ENCODE assay signal across 8 mouse cellular contexts in genomic region chr3:101506179-101506578, GRCm38 (mm10).
A peak's percentile ranks its signal among the peaks of the same experiment; 100 is the strongest.
DNase-seq lines count a peak whose midpoint lies in the region; ATAC-seq lines count a peak whose summit lies in the region.

No protein-coding gene starts in this region.

- 0 out of 2 replicates have a peak overlapping the region, but pooled peaks have one; percentile 11 for H3K27ac ChIP-seq in intestine, embryonic 15.5 days

- H3K36me3 ChIP-seq in intestine, embryonic 15.5 days = no peaks in the 10 kb centered on the region

- H3K4me3 ChIP-seq in intestine, embryonic 15.5 days (replicated peaks) = no peak overlapping the region

- WGBS in intestine, embryonic 15.5 days = 25% methylated on average over 5 of the region's 5 CpGs

- intact Hi-C loops in gastrocnemius, postnatal 36 days (cut with DNase I) = loop anchor here (5.0 kb wide), 1 partner anchor 96 kb away; the partner anchor contains the start of gene Atp1a1
- intact Hi-C loops in left cerebral cortex, postnatal 14 days (cut with DNase I) = no loop called here

- H3K9me3 ChIP-seq in intestine, embryonic 15.5 days = no peaks in the 10 kb centered on the region

- no peaks in the 10 kb centered on the region for H3K27me3 ChIP-seq in intestine, embryonic 15.5 days (replicated peaks)

- ATAC-seq in intestine, embryonic 15.5 days = peak; percentile 85
- ATAC-seq in activated CD4-positive, CD25-positive, alpha-beta regulatory T cell, adult 4 months = no peak

- DNase-seq in adrenal gland, postnatal 10 days = peak; percentile 93
- peak; percentile 79 for DNase-seq in embryo, embryonic 11.5 days (ENCODE audit: low read depth, low spot score)
- peak; percentile 75 to 81 for DNase-seq in gastrocnemius, postnatal 36 days
- peak; percentile 84 to 86 for DNase-seq in left cerebral cortex, postnatal 14 days (ENCODE audit: low spot score in 2 of 2)
- peak; percentile 91 for DNase-seq in mesoderm, embryonic 11.5 days (ENCODE audit: low read depth, low spot score)
- DNase-seq in right cerebral cortex, postnatal 4 days = peak; percentile 84

- H3K9ac ChIP-seq in intestine, embryonic 15.5 days = no peak overlapping the region

- H3K4me1 ChIP-seq in intestine, embryonic 15.5 days (replicated peaks) = peaks cover 24% of the 10 kb centered on the region; the same call in 1 of the 2 replicates

- H3K4me2 ChIP-seq in intestine, embryonic 15.5 days (replicated peaks) = no peak overlapping the region
